Mouse (Mus musculus) heart, postnatal 0 days (tissue): ENCODE measurements at regions not wholly inside any gene's neighbourhood (a gene's known extent, or its start where the extent isn't known, plus 50 kb on each side); places are given as distances from the start of the nearest gene placed in this dataset.

Experiments used
- ATAC-seq: fragments of 200-750 bp; cut with Nextera tagmentation; 2 replicates; pipeline ENCODE4 v1.8.0; 2017; ENCODE audit warnings: low read depth, moderate number of reproducible peaks, moderate library complexity; ENCODE audit not compliant: insufficient read depth
- DNase-seq: peaks from one replicate; pipeline ENCODE4 v3.0.0-alpha.2; 2016; ENCODE audit warnings: low spot score
- H3K27ac ChIP-seq: fragments of 300-500 bp; sonication (generic); 2 replicates; pipeline ENCODE4 v1.5.1; 2014; ENCODE audit warnings: low read depth, mild to moderate bottlenecking
- H3K27me3 ChIP-seq: fragments of 300-500 bp; sonication (generic); 2 replicates; pipeline ENCODE4 v1.6.1; 2014; ENCODE audit warnings: low read length, mixed read lengths; ENCODE audit not compliant: control insufficient read depth, insufficient read depth
- H3K36me3 ChIP-seq: fragments of 300-500 bp; sonication (generic); replicated peaks from 2 replicates; pipeline ENCODE4 v1.6.1; 2014; ENCODE audit warnings: low read length, mixed read lengths; ENCODE audit not compliant: control insufficient read depth, insufficient read depth
- H3K4me1 ChIP-seq: fragments of 300-500 bp; sonication (generic); 2 replicates; pipeline ENCODE4 v1.6.1; 2014; ENCODE audit warnings: antibody characterized with exemption; ENCODE audit not compliant: control insufficient read depth, insufficient read depth
- H3K4me2 ChIP-seq: fragments of 300-500 bp; sonication (generic); 2 replicates; pipeline ENCODE4 v1.6.1; 2014; ENCODE audit warnings: low read depth, mild to moderate bottlenecking, low read length, moderate library complexity
- H3K4me3 ChIP-seq: fragments of 300-500 bp; sonication (generic); 2 replicates; pipeline ENCODE4 v1.5.1; 2014; ENCODE audit warnings: low read depth, low read length
- H3K9ac ChIP-seq: fragments of 300-500 bp; sonication (generic); replicated peaks from 2 replicates; pipeline ENCODE4 v1.6.1; 2014; ENCODE audit warnings: low read depth, low read length, mixed read lengths
- H3K9me3 ChIP-seq: fragments of 300-500 bp; sonication (generic); replicated peaks from 2 replicates; pipeline ENCODE4 v1.6.1; 2016; ENCODE audit warnings: low read length; ENCODE audit not compliant: control insufficient read depth
- CTCF ChIP-seq: IDR thresholded peaks from 2 replicates; pipeline ENCODE4 v1.5.1; 2016; ENCODE audit warnings: antibody characterized with exemption, control low read depth, low read depth
- EP300 ChIP-seq: IDR thresholded peaks from 2 replicates; pipeline ENCODE4 v1.6.1; 2016; ENCODE audit warnings: antibody characterized with exemption, low read depth
- WGBS: fragments of 180-500 bp; shearing (Covaris S2); extraction: QIAGEN DNeasy Blood & Tissue Kit; methylation state at CpG from one replicate; pipeline ENCODE4 v1.1.7; 2014; 5-methylcytosine and 5-hydroxymethylcytosine counted together

GRCm38 (mm10) chr2:167798969-167799513 is 109.4 kb upstream of the Tmem189 start:
- Histone ChIP-seq H3K9me3 (no peaks in the 10 kb centered on the region), H3K36me3 (no peaks in the 10 kb centered on the region), H3K4me1 (peaks cover 13% of the 10 kb centered on the region), H3K4me3 (no peak overlapping the region), H3K27ac (no peak overlapping the region), H3K4me2 (no peak overlapping the region), H3K27me3 (no peaks in the 10 kb centered on the region), H3K9ac (no peak overlapping the region)
- TF ChIP-seq EP300 (no peak), CTCF (no peak)
- 93% methylated on average over 9 of the region's 9 CpGs for WGBS
- ATAC-seq, result no peak
- DNase-seq, result no peak

GRCm38 (mm10) chr2:167798076-167798782 is 108.6 kb upstream of the Tmem189 start:
- 75% methylated on average over 11 of the region's 11 CpGs for WGBS
- no peak overlapping the region for H3K27ac ChIP-seq
- no peak overlapping the region for H3K9ac ChIP-seq

GRCm38 (mm10) chr2:167795491-167795890 is 105.9 kb upstream of the Tmem189 start:
- DNase-seq (no peak), ATAC-seq (no peak)
- Histone ChIP-seq H3K4me2 (no peak overlapping the region), H3K36me3 (no peaks in the 10 kb centered on the region), H3K4me1 (0 out of 2 replicates have a peak, but pooled peaks cover 2% of the 10 kb centered on the region), H3K27ac (no peak overlapping the region), H3K9ac (no peak overlapping the region), H3K4me3 (no peak overlapping the region), H3K9me3 (no peaks in the 10 kb centered on the region), H3K27me3 (no peaks in the 10 kb centered on the region)
- WGBS, result 74% methylated on average over 7 of the region's 7 CpGs
- TF ChIP-seq CTCF (no peak), EP300 (no peak)

More at GRCm38 (mm10) chr2:167798076-167798782, 108.6 kb upstream of the Tmem189 start:
- H3K4me3 ChIP-seq, result no peak overlapping the region
- TF ChIP-seq CTCF (no peak), EP300 (no peak)
- DNase-seq (peak; percentile 15), ATAC-seq (no peak)
- H3K9me3 ChIP-seq, result no peaks in the 10 kb centered on the region
- no peaks in the 10 kb centered on the region for H3K27me3 ChIP-seq
- H3K4me1 ChIP-seq, result peaks cover 13% of the 10 kb centered on the region
- no peaks in the 10 kb centered on the region for H3K36me3 ChIP-seq
- no peak overlapping the region for H3K4me2 ChIP-seq

- DNase-seq (no peak), ATAC-seq (no peak)
- Histone ChIP-seq H3K9me3 (no peaks in the 10 kb centered on the region), H3K27me3 (no peaks in the 10 kb centered on the region), H3K27ac (no peak overlapping the region), H3K36me3 (no peaks in the 10 kb centered on the region), H3K4me1 (no peaks in the 10 kb centered on the region), H3K4me2 (no peak overlapping the region), H3K9ac (no peak overlapping the region), H3K4me3 (no peak overlapping the region)
- no peak for TF ChIP-seq CTCF
- no peak for TF ChIP-seq EP300
- WGBS, result 88% methylated on average over 2 of the region's 2 CpGs
Measured at GRCm38 (mm10) chr2:167793916-167794315, 104.3 kb upstream of the Tmem189 start.

DNA sequence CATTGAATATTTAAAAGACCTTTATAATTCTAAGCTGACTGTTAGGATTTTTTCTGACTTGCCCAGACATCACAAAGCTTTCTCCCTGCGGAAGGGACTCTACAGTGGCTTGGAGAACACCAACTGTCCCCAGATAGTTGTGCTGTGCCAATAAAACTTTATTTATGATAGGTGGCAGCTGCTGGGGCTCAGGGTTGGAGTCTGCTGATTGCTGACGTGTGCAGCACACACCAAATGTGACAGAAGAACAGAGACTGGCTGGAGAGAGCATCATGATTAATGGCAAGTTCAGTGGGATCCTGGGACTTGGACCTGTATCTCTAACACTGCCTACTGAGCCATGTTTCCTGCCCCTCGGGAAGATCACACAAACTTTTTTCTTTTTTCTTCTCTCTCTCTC is 103.1 kb upstream of the Tmem189 start:
- ATAC-seq (no peak), DNase-seq (no peak)
- no peaks in the 10 kb centered on the region for H3K9me3 ChIP-seq
- no peaks in the 10 kb centered on the region for H3K4me1 ChIP-seq
- H3K4me3 ChIP-seq, result no peak overlapping the region
- no peak overlapping the region for H3K4me2 ChIP-seq
- no peaks in the 10 kb centered on the region for H3K36me3 ChIP-seq
- H3K27me3 ChIP-seq, result no peaks in the 10 kb centered on the region
- H3K27ac ChIP-seq, result no peak overlapping the region
- 47% methylated on average over 3 of the region's 3 CpGs for WGBS
- TF ChIP-seq CTCF, result no peak
- no peak for TF ChIP-seq EP300
- H3K9ac ChIP-seq, result no peak overlapping the region
